Mouse (Mus musculus) midbrain, postnatal 0 days (tissue): ENCODE data around the gene Oosp3. TPM values are rescaled to one million over a fixed set of nuclear protein-coding genes. Genes with fewer than 3 reads are reported as not detected.

Source experiments
- ATAC-seq: fragments of 200-750 bp; cut with Nextera tagmentation; 2 replicates; pipeline ENCODE4 v1.8.0; 2017; ENCODE audit warnings: moderate number of reproducible peaks, mild to moderate bottlenecking, moderate TSS enrichment, moderate library complexity; ENCODE audit not compliant: low FRiP score
- DNase-seq: peaks from one replicate; pipeline ENCODE4 v3.0.0-alpha.2; 2015; ENCODE audit warnings: low spot score
- H3K27ac ChIP-seq: fragments of 300-500 bp; sonication (generic); 2 replicates; pipeline ENCODE4 v1.5.1; 2014; ENCODE audit warnings: low read depth, mild to moderate bottlenecking, low read length, mixed read lengths
- H3K27me3 ChIP-seq: fragments of 300-500 bp; sonication (generic); 2 replicates; pipeline ENCODE4 v1.6.1; 2014; ENCODE audit warnings: low read length, control low read depth, mixed read lengths; ENCODE audit not compliant: insufficient read depth
- H3K36me3 ChIP-seq: fragments of 300-500 bp; sonication (generic); 2 replicates; pipeline ENCODE4 v1.6.1; 2014; ENCODE audit warnings: low read length, control low read depth, mixed read lengths; ENCODE audit not compliant: insufficient read depth
- H3K4me1 ChIP-seq: fragments of 300-500 bp; sonication (generic); 2 replicates; pipeline ENCODE4 v1.6.1; 2014; ENCODE audit warnings: mild to moderate bottlenecking, control low read depth, antibody characterized with exemption, low read length, mixed read lengths; ENCODE audit not compliant: insufficient read depth
- H3K4me2 ChIP-seq: fragments of 300-500 bp; sonication (generic); 2 replicates; pipeline ENCODE4 v1.6.1; 2014; ENCODE audit warnings: low read depth, mild to moderate bottlenecking, low read length, mixed read lengths; ENCODE audit not compliant: poor library complexity, severe bottlenecking
- H3K4me3 ChIP-seq: fragments of 300-500 bp; sonication (generic); 2 replicates; pipeline ENCODE4 v1.5.1; 2014; ENCODE audit warnings: low read depth, mild to moderate bottlenecking, low read length, moderate library complexity
- H3K9ac ChIP-seq: fragments of 300-500 bp; sonication (generic); replicated peaks from 2 replicates; pipeline ENCODE4 v1.6.1; 2014; ENCODE audit warnings: mild to moderate bottlenecking, low read length, moderate library complexity, mixed read lengths; ENCODE audit not compliant: poor library complexity, severe bottlenecking
- H3K9me3 ChIP-seq: fragments of 300-500 bp; sonication (generic); 2 replicates; pipeline ENCODE4 v1.6.1; 2016; ENCODE audit warnings: low read length, control low read depth
- CTCF ChIP-seq: IDR thresholded peaks from 2 replicates; pipeline ENCODE4 v1.5.1; 2016; ENCODE audit warnings: antibody characterized with exemption, mild to moderate bottlenecking
- WGBS: fragments of 180-500 bp; shearing (Covaris S2); extraction: QIAGEN DNeasy Blood & Tissue Kit; methylation state at CpG from one replicate; pipeline ENCODE4 v1.1.7; 2014; 5-methylcytosine and 5-hydroxymethylcytosine counted together
- polyA plus RNA-seq: library from polyadenylated mRNA; unstranded; fragments of >200 nt; fragmentation: Nextera tagmentation; extraction: Ambion mirVana; gene quantifications from 2 replicates; pipeline ENCODE4 v1.2.1, GENCODE M21; 2015
- total RNA-seq: library from RNA; depleted of rRNA; stranded (reverse); fragments of >200 nt; gene quantifications from 2 replicates; pipeline ENCODE4 v1.2.3, GENCODE M21; 2014; rRNA removed

The Oosp3 gene
- total and polyA plus RNA-seq, 2 experiments from 2014 or later, result not detected

DNA sequence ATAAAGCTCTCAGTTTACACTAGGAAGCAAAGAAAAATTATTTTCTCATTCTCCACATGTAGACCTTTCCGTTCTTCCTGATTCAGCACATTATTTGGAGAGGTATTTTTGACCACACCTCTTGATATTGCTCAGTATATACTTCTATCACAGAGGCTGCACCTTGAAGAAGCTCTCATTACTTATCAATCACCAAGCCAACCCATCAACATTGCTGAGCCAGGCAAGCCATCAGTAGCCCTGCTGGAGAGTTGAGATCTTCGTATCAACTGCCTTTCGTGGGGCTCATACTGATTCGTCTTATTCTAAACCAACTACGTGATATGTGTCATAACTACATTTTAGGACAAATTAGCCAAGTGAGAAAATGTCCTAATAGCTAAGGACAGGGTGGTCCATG, 30.4 kb downstream of the Oosp3 start:
- WGBS, result 96% methylated on average over 5 of the region's 5 CpGs
- no peak overlapping the region for H3K9ac ChIP-seq
- no peak overlapping the region for H3K27ac ChIP-seq
- H3K36me3 ChIP-seq, result no peaks in the 10 kb centered on the region
- no peaks in the 10 kb centered on the region for H3K9me3 ChIP-seq
- H3K27me3 ChIP-seq, result no peaks in the 10 kb centered on the region
- no peaks in the 10 kb centered on the region for H3K4me1 ChIP-seq
- no peak for ATAC-seq
- H3K4me2 ChIP-seq, result no peak overlapping the region
- H3K4me3 ChIP-seq, result no peak overlapping the region
- no peak for TF ChIP-seq CTCF
- DNase-seq, result no peak

DNA sequence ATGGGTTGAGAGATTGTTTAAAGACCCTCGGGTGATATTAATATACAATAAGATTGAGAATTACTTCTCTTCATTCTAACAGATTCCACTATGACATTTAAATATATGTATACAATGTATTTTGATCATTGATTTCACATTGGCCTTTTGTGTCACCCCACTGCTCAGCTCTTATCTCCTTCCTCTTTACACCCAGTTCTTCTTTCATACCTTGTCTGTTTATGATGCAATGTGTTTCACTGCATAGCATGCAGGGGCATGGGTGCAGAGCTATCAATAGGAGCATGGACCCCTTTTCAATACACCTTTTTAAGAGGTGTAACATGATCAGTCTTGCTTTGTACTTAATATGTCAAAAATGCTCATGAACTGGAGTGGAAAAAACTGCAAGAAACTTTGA, 33.4 kb downstream of the Oosp3 start:
- WGBS, result 74% methylated on average over 1 of the region's 1 CpGs
- no peaks in the 10 kb centered on the region for H3K27me3 ChIP-seq
- no peaks in the 10 kb centered on the region for H3K4me1 ChIP-seq
- ATAC-seq (no peak), DNase-seq (no peak)
- no peak overlapping the region for H3K4me3 ChIP-seq
- H3K27ac ChIP-seq, result no peak overlapping the region
- no peak overlapping the region for H3K9ac ChIP-seq
- no peak overlapping the region for H3K4me2 ChIP-seq
- H3K9me3 ChIP-seq, result no peaks in the 10 kb centered on the region
- no peak for TF ChIP-seq CTCF
- H3K36me3 ChIP-seq, result no peaks in the 10 kb centered on the region

DNA sequence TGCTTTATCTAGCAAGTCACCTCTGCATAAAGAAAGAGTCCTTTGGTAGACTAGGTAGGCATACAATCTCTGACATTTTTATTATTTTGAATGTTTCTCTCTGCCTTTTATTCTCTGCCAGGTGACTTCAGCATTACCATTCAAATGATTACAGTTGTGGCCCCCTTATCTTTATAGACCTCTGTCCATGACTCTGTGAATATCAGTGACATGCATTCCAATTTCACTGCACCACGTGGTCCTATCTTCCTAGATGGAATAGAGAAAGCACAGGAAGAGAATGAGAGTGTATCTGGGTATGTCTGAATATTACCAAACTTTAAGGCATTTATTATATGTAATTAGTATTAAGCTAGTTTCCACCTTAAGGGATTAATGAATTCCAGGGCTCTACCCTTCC, 39.6 kb downstream of the Oosp3 start:
- no peak for TF ChIP-seq CTCF
- ATAC-seq, result no peak
- H3K27me3 ChIP-seq, result no peaks in the 10 kb centered on the region
- 55% methylated on average over 1 of the region's 1 CpGs for WGBS
- no peak for DNase-seq
- no peak overlapping the region for H3K4me2 ChIP-seq
- no peak overlapping the region for H3K27ac ChIP-seq
- no peaks in the 10 kb centered on the region for H3K9me3 ChIP-seq
- H3K36me3 ChIP-seq, result no peaks in the 10 kb centered on the region
- H3K9ac ChIP-seq, result no peak overlapping the region
- no peak overlapping the region for H3K4me3 ChIP-seq
- no peaks in the 10 kb centered on the region for H3K4me1 ChIP-seq

DNA sequence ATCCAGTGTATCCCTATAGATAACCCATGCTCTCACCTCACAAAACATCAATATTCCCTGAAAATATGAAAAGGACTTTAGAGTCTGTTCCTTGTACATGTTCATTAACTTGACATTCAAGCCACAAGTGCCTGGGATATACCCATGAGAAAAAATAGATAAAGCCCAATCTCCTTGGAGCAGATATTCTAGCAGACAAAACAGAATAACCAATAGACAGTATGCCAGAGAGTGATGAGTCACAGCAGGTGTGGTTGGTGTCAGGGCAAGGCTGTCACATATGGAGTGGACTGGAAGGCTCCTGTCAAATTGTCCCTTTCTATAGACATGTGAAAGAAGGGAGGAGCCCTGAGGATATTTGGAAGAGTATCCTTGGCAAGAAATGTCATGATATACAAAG, 48.8 kb downstream of the Oosp3 start:
- no peaks in the 10 kb centered on the region for H3K36me3 ChIP-seq
- no peaks in the 10 kb centered on the region for H3K9me3 ChIP-seq
- H3K4me1 ChIP-seq, result no peaks in the 10 kb centered on the region
- H3K27me3 ChIP-seq, result no peaks in the 10 kb centered on the region
- DNase-seq, result no peak
- no peak for TF ChIP-seq CTCF
- no peak overlapping the region for H3K27ac ChIP-seq
- H3K4me2 ChIP-seq, result no peak overlapping the region
- no peak for ATAC-seq
- no peak overlapping the region for H3K4me3 ChIP-seq
- no peak overlapping the region for H3K9ac ChIP-seq

DNA sequence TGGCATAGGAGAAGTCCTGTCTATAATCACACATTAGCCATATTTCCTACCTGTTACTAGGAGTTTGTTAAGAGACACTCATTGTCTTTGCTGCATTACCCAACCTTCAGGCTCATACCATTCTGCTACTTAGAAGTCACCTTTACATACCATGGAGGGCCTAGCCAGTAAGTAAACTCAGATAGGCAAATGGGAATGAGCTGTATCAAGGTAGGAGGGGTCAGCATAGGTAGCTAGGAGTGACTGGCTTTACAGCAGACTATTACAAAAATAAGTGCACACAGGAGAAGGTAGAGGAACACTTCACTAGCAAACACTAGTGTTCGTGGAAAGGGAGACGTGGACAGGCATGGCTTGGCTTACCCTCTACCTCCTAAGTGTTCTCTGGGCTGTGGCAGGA, 50.4 kb downstream of the Oosp3 start, which contains the start of gene Gif:
Gene Gif (plus strand): TSS at position 257 of the 400 bp plus-strand sequence.
- H3K9me3 ChIP-seq, result no peaks in the 10 kb centered on the region
- no peak within 1 kb of the TSS for H3K9ac ChIP-seq
- no peak within 1 kb of the TSS for H3K27ac ChIP-seq
- WGBS, result 77% methylated on average over 2 of the region's 2 CpGs
- no peaks in the 10 kb centered on the region for H3K27me3 ChIP-seq
- H3K4me1 ChIP-seq, result no peaks in the 10 kb centered on the region
- no peak for TF ChIP-seq CTCF
- H3K36me3 ChIP-seq, result no peaks in the 10 kb centered on the region
- DNase-seq (no peak), ATAC-seq (no peak)
- H3K4me2 ChIP-seq, result no peak within 1 kb of the TSS
- H3K4me3 ChIP-seq, result no peak within 1 kb of the TSS

Other genes starting within 250 kb of the Oosp3 start
- 2.0 and 4.0 TPM in 2 replicates for gene Ms4a6c, start 227.7 kb upstream of the Oosp3 start, total RNA-seq
- gene Ms4a6c, start 227.7 kb upstream of the Oosp3 start, polyA plus RNA-seq, result 2.1 and 2.3 TPM in 2 replicates
- not detected in 2 replicates for gene Gm8369, start 211.1 kb upstream of the Oosp3 start, total RNA-seq
- not detected in 2 replicates for gene Gm8369, start 211.1 kb upstream of the Oosp3 start, polyA plus RNA-seq
- 2.7 and 3.0 TPM in 2 replicates for gene Ms4a6b, start 180.5 kb upstream of the Oosp3 start, total RNA-seq
- 2.0 TPM in 2 replicates for gene Ms4a6b, start 180.5 kb upstream of the Oosp3 start, polyA plus RNA-seq
- not detected in 2 replicates for gene Ms4a4d, start 160.3 kb upstream of the Oosp3 start, total RNA-seq
- gene Ms4a4d, start 160.3 kb upstream of the Oosp3 start, polyA plus RNA-seq, result not detected in 2 replicates
- gene Ms4a6d, start 92.2 kb upstream of the Oosp3 start, total RNA-seq, result 1.3 and 2.0 TPM in 2 replicates
- gene Ms4a6d, start 92.2 kb upstream of the Oosp3 start, polyA plus RNA-seq, result 1.8 and 2.7 TPM in 2 replicates
- gene Ms4a2, start 73.3 kb upstream of the Oosp3 start, total RNA-seq, result not detected in 2 replicates
- 0.09 and 0.15 TPM in 2 replicates for gene Ms4a2, start 73.3 kb upstream of the Oosp3 start, polyA plus RNA-seq
- not detected in 2 replicates for gene Ms4a3, start 56.2 kb upstream of the Oosp3 start, total RNA-seq
- not detected in 2 replicates for gene Ms4a3, start 56.2 kb upstream of the Oosp3 start, polyA plus RNA-seq
- gene Oosp2, start 36.5 kb upstream of the Oosp3 start, total RNA-seq, result not detected in 2 replicates
- gene Oosp2, start 36.5 kb upstream of the Oosp3 start, polyA plus RNA-seq, result not detected in 2 replicates
- not detected in 2 replicates for gene Oosp1, start 5.9 kb upstream of the Oosp3 start, total RNA-seq
- not detected in 2 replicates for gene Oosp1, start 5.9 kb upstream of the Oosp3 start, polyA plus RNA-seq
- not detected in 2 replicates for gene Gif, start 50.5 kb downstream of the Oosp3 start, total RNA-seq
- not detected in 2 replicates for gene Gif, start 50.5 kb downstream of the Oosp3 start, polyA plus RNA-seq
- gene Mrpl16, start 73.3 kb downstream of the Oosp3 start, total RNA-seq, result 15.6 and 22.8 TPM in 2 replicates
- 52.3 and 53.0 TPM in 2 replicates for gene Mrpl16, start 73.3 kb downstream of the Oosp3 start, polyA plus RNA-seq
- gene Stx3, start 122.3 kb downstream of the Oosp3 start, total RNA-seq, result 28.8 and 35.0 TPM in 2 replicates
- gene Stx3, start 122.3 kb downstream of the Oosp3 start, polyA plus RNA-seq, result 36.6 and 37.8 TPM in 2 replicates
- not detected in 2 replicates for gene Olfr1417, start 142.2 kb downstream of the Oosp3 start, total RNA-seq
- gene Olfr1417, start 142.2 kb downstream of the Oosp3 start, polyA plus RNA-seq, result 0.16 and 0.18 TPM in 2 replicates
- not detected in 2 replicates for gene Olfr1418, start 164.0 kb downstream of the Oosp3 start, total RNA-seq
- gene Olfr1418, start 164.0 kb downstream of the Oosp3 start, polyA plus RNA-seq, result not detected in 2 replicates
- gene Olfr1419, start 178.1 kb downstream of the Oosp3 start, total RNA-seq, result 0.16 TPM in 1 of 2 replicates, not detected in the other
- not detected in 2 replicates for gene Olfr1419, start 178.1 kb downstream of the Oosp3 start, polyA plus RNA-seq
- not detected in 2 replicates for gene Olfr1420, start 189.5 kb downstream of the Oosp3 start, total RNA-seq
- gene Olfr1420, start 189.5 kb downstream of the Oosp3 start, polyA plus RNA-seq, result 0.06 TPM in 1 of 2 replicates, not detected in the other
- 11.8 and 13.4 TPM in 2 replicates for gene Patl1, start 215.3 kb downstream of the Oosp3 start, total RNA-seq
- 10.7 and 11.9 TPM in 2 replicates for gene Patl1, start 215.3 kb downstream of the Oosp3 start, polyA plus RNA-seq